Mouse (Mus musculus): ENCODE data around the gene Gm3646.

Gene Gm3646

GRCm38 (mm10) chr1:39805243-39805979 is at the start of gene Gm3646:
Gene Gm3646, minus strand, starts transcription at chr1:39805332.
- DNase-seq (ENCODE audit: low spot score in 2 of 2) = no peak

DNA sequence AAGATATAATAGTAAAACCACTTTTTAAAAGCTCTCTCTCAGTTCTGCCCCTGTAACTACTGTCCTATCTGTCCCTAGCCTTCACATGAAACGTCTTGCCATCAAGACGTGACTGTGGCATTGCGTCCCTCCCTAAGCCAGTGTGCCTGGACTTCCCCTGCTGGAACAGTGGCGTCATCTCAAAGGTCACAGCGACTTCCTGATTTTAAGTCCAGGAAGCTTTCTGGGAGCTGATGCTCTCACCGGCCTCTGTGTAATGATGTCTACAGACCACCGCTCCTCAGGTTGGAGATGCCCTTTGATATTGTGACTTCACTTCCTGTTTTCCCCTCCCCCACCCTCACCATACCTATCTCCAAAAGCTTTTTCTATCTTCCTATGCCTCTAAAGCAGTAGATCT is 41.9 kb upstream of the Gm3646 start:
- DNase-seq (ENCODE audit: low spot score in 2 of 2) = no peak

DNA sequence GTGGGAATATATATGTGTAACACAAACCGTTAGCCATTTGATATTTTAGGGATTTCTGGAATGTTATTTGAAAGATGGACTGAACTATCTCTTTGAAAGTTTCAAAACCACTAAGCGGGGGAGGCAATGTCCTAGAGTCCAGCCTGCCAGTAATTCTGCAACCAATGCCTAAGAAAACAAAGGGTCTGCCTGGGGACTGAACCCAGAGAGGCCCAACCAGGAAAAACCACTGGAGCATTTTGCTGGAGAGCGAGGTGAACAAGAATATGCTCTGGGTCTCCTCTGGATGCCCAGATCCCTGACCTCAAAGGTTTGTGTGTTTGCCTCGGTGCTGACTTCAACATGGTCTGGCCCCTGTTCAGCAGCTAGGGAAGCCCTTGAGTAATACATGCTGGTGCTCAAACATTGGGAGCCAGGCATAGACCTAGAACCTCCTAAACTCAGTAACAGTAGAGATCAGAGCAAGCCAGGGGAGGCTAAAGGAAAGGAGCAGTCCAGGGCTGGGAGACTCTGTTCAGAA is 41.0 kb upstream of the Gm3646 start:
- no peak for DNase-seq (ENCODE audit: low spot score in 2 of 2)

GRCm38 (mm10) chr1:39843328-39843727 is 38.2 kb upstream of the Gm3646 start:
- no peak for DNase-seq (ENCODE audit: low spot score in 2 of 2)

DNA sequence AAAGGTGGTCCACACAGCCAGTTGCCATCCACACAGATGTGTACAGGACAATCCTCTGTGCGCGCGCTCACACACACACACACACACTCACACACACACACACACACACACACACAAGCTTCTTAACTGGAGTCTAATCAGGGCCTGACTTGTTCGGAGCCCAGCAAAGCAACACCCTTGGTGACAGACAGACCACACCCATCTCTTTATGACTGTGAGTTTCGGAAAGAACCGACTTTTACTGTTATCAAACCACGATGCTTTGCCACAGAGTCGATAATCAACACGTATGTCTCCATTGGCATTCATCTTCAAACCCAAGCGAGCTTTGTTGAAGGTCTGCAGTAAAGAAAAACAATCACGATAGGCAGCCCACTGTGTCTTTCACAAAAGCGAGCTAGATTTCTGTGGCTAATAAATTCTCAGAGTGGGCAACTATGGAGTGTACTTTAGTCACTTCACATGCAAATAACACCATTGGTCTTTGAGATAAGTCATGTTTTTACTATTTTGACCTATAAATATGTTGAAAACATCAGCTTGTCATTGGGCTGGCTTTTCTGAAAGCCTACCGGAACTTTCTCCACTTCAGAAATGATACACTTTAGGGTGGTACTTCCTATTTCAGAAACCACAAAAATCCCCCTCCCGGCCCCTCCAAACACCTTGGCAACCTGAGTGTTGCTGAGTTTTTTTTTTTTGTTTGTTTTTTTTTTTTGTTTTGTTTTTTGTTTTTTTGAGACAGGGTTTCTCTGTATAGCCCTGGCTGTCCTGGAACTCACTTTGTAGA is 37.3 kb upstream of the Gm3646 start:
- no peak for DNase-seq (ENCODE audit: low spot score in 2 of 2)

DNA sequence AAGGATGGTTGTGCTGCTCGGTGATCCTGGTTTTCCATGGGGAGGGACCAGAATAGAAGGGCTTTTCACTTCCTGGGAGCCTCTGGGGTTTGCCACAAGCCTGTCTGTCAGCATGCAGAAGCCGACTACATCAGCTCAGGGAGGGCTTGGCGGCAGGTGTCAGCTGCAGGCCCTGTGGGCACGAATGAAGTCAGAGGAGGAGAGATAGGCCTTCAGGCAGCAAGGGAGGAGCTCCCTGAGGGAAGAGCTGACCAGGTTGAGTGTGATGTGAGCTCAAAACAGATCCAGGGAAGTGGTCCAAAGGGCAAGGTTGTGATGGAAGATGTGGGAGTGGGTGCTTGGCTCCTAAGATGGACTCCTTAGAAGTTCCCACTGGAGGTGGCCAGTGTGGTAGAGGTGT is 35.7 kb upstream of the Gm3646 start:
- no peak for DNase-seq (ENCODE audit: low spot score in 2 of 2)

- DNase-seq (ENCODE audit: low spot score in 2 of 2) = no peak
Measured at GRCm38 (mm10) chr1:39839838-39840237, 34.7 kb upstream of the Gm3646 start.

DNA sequence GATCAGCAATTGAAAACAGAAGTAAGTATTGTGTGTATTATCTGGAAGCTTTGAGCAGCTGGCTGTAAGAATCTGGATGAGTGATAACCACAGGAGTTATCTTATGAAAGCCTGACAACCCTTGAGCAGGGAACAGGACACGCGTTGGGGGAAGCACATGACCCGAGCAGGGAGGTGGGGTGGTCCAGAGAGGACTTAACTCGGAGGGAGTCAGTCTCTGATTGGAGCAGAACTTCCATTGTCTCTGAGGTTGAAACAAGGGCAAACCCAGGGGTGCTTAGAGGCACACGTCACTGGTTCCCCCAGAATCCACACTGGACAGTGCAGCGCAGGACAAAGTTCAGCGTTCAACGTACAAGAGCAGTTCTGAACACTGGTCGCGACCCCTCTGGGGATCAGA is 34.1 kb upstream of the Gm3646 start:
- no peak for DNase-seq (ENCODE audit: low spot score in 2 of 2)

DNA sequence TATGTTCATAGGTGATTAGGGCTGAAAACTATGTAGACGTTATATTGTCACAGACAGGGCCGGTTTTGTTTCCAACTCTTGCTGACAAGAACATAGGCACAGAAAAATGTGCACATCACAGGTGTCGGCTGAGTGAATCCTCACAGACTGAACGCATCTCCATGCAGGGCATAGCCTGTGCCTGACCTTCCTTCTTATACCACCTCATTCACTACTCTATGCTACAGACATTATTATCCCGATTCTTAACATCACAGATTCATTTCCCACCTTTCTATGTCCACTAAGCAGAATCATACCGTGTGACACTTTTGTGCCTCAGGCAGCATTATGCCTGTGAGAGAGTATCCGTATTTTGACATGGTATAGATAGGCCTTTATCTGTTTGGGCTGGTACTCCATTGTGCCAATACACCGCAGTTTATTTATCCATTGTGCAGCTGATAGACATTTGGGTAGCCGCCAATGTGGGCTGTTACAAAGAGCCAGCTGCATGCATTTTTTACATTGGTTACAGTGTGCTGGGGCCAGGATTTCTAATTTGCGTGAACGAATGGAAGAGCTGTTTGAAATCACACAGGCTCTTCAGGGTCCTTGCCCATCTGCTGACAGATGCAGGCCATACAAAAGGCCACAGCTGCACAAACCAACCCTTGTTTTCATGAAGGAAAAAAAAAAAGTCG is 33.5 kb upstream of the Gm3646 start:
- no peak for DNase-seq (ENCODE audit: low spot score in 2 of 2)

GRCm38 (mm10) chr1:39831594-39832039 is 26.5 kb upstream of the Gm3646 start:
- DNase-seq (ENCODE audit: low spot score in 2 of 2) = no peak

DNA sequence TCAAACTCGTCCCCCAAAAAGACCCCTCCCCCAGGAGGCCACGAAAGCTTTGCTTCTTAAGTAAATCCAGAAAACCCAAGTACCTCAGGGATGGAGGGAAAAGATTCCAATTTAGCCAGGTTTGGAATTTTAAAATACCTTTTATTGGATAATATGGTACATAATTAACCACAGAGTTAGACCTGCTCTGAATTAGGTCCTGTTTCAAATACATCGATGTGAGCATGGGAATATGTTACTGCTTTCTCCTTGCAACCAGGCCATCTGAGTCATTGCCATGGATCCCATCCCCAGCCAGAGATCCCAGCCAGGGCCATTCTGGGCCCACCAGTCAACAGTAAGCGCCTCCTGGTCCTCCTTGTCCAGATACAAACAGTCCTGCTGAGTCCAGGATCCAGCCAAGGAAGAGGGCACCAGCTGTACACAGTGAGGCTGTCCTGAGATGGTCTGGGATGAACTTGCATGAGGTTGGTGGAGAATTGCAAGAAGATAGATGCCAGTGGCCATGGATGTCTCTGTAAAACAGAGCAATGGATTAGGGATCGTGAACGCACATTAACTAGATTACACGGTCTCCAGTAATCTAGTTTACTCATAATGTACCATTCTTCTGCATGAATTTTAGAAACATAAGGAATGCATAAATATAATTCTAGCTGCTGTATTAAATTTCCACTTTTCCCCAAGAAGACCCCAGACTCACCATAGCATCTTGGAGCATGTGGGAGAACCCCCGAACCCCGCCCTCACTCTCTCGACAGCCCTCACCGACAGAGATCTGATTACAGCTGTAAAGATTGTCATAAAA is 25.9 kb upstream of the Gm3646 start:
- DNase-seq (ENCODE audit: low spot score in 2 of 2) = no peak

- DNase-seq (ENCODE audit: low spot score in 2 of 2) = no peak
Measured at GRCm38 (mm10) chr1:39824902-39825301, 19.8 kb upstream of the Gm3646 start.

DNA sequence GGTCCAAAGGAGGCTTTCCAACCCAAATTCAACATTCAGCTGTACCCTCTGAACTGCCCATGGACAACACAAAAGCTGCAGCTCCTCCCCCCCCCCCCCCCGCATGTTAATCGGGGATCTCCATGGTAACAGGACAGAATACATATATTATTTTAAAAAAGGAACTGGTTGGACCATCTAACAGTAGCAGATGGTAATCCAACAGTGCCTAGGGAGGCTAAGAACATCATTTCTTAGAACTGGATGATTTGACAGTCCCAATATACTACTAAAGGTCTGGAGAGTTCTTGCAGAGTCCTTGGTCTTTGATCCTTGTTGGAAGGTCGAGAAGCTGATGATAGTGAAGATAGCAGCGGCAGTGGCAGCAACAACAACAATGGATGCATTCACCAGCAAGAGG is 19.1 kb upstream of the Gm3646 start:
- DNase-seq (ENCODE audit: low spot score in 2 of 2) = no peak

- DNase-seq (ENCODE audit: low spot score in 2 of 2) = no peak
Measured at GRCm38 (mm10) chr1:39819596-39819995, 14.5 kb upstream of the Gm3646 start.

DNA sequence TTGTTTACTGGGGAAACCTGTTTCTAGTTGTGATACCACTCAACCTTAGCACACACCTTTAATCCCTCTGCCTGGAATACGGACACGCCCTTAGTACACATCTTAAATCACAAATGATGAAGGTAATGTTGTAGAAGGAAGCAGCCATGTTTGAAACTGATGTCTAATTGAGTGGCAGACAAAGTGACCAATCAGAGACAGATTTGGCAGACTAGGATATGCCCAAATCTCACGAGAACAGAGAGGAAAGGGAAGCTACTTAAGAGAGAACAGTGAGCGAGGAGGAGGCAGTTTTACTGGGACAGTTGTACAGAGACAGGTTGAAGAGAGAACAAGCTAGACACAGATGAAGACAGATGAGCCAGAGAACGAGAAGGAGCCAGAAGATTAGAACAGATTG is 10.6 kb upstream of the Gm3646 start:
- DNase-seq (ENCODE audit: low spot score in 2 of 2) = no peak

DNA sequence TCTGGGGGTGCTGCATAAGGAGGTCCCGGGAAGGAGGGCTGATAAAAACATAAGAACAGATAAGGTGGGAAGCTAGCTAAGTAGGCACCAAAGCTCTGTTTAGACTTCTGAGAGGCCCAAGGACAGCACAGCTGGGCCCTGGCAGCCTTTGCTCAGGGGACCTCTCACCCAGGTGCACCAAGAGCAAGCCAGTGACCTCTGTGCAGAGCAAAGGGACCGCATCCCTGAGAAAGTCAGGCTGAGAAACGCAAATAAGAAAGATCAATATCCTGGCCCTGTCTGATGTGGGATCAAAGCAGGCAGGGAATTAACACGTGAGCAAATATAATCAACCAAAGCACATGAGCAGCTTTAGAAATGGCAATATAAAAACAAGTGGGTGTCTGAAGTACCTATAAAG is 7.9 kb upstream of the Gm3646 start:
- no peak for DNase-seq (ENCODE audit: low spot score in 2 of 2)

DNA sequence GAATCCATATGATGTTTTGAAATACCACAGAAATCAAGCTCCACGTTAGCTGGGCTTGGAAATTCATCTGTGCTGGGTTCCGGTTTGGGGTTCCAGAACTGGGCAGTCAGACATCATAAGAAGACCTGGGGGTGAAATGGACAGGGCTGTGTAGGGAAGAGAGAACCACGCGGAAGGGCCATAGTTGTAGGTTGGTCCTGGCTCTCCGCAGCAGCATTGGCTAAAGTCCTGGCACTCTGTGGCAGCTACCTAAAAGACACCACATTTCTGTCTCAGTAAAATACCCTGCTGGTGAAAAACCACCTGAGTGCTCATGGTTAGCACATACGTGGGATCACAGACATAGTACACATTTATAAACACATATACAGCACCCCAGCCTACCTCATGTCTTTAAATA is 343 bp downstream of the Gm3646 start:
- DNase-seq (ENCODE audit: low spot score in 2 of 2) = no peak

DNA sequence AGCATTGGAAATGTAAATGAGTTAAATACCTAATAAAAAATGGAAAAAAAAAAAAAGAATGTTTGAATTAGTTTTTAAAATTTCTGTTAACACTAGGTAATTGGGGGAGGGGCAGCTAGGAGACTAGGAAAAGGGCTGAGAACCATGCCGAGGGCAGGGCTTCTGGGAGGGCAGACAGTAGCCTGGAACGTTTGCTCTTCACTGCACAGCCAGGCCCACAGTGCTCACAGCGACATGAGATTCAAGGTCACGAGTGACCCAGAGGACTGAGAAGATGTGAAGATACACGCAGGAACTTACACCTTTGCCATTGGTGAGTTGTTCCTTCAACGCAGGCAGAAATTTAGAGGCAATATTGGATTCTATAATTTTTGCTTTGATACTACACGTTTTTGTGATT is 2.2 kb downstream of the Gm3646 start:
- DNase-seq (ENCODE audit: low spot score in 2 of 2) = no peak

- DNase-seq (ENCODE audit: low spot score in 2 of 2) = no peak
Measured at GRCm38 (mm10) chr1:39797496-39797895, 7.6 kb downstream of the Gm3646 start.

DNA sequence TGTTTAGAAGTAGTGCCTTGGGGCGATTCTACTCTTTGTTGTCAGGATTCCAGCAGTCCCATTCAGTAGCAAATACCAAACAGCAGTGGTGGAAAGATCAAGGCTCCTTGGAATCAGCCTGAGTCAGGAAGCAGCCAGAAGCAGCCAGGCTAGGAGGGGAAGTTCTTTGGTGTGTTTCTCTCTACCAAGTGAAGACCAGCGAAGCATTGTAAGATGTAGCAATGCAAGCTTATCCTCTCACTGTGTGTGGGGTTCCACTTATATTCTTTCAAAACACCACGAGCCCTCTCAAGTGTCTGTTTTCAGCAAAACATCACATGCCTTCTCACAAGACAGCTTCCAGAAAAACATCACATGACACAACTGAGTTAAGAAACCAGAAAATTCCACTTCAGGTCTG is 8.4 kb downstream of the Gm3646 start:
- DNase-seq (ENCODE audit: low spot score in 2 of 2) = no peak

DNA sequence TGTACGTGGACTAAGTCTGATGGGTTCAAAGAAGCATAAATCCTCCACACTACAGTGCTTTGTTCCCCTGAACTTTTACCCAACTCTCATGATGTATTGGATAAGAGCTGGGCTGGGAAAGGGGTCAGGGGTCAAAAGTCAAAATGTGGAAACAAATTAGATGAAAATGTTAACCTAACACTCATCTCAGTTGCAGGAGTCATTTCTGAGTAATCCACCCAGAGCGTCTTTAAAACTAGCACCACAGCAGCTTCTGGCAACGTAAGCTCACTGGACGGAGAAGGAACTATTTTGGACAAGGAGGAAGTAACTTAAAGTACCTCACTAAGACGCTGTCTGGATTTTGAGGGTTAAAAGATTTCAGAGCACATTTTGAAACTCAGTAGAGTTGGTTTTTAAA is 20.5 kb downstream of the Gm3646 start:
- DNase-seq (ENCODE audit: low spot score in 2 of 2) = no peak

GRCm38 (mm10) chr1:39781835-39782234 is 23.3 kb downstream of the Gm3646 start:
- DNase-seq (ENCODE audit: low spot score in 2 of 2) = no peak

Data from spleen, postnatal 4 days (tissue).